Mouse (Mus musculus) olfactory bulb, adult 2 months (tissue): ENCODE data around the gene H2al1a.
"Not testable (repeated sequence)": the region's sequence is repeated elsewhere in the genome, so short reads cannot be mapped to it uniquely, and the experiment has no call there.

Experiments used
- CTCF ChIP-seq: fragments of 200-500 bp; IDR thresholded peaks from 2 replicates; pipeline ENCODE4 v1.5.1; 2012; ENCODE audit warnings: low read depth, mild to moderate bottlenecking, low read length, moderate library complexity; ENCODE audit not compliant: insufficient read depth
- POLR2A ChIP-seq: fragments of 200-500 bp; IDR thresholded peaks from 2 replicates; pipeline ENCODE4 v1.6.1; 2012; ENCODE audit warnings: mild to moderate bottlenecking, low read depth, low read length, moderate library complexity; ENCODE audit not compliant: insufficient read depth

GRCm38 (mm10) chrX:11298957-11299356 lies at the start of gene H2al1a:
- TF ChIP-seq CTCF, POLR2A: not testable (repeated sequence)
